Mouse (Mus musculus) heart, postnatal 0 days (tissue): ENCODE results near the gene Met.

Source experiments
- CTCF ChIP-seq: IDR thresholded peaks from 2 replicates; pipeline ENCODE4 v1.5.1; 2016; ENCODE audit warnings: antibody characterized with exemption, control low read depth, low read depth
- EP300 ChIP-seq: IDR thresholded peaks from 2 replicates; pipeline ENCODE4 v1.6.1; 2016; ENCODE audit warnings: antibody characterized with exemption, low read depth

DNA sequence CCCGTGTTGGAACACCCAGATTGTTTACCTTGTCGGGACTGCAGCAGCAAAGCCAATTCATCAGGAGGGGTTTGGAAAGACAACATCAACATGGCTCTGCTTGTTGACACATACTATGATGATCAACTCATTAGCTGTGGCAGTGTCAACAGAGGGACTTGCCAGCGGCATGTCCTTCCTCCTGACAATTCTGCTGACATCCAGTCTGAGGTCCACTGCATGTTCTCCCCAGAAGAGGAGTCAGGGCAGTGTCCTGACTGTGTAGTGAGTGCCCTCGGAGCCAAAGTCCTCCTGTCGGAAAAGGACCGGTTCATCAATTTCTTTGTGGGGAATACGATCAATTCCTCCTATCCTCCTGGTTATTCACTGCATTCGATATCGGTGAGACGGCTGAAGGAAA, 27.9 kb downstream of the Met start:
- TF ChIP-seq CTCF, result no peak
- TF ChIP-seq EP300, result no peak
